Mouse (Mus musculus) forebrain, embryonic 15.5 days (tissue): ENCODE results near the gene Tsr2. TPM values are rescaled to one million over a fixed set of nuclear protein-coding genes. Genes with fewer than 3 reads are reported as not detected.

Experiments used
- ATAC-seq: fragments of 200-750 bp; cut with Nextera tagmentation; replicated peaks from 2 replicates; pipeline ENCODE4 v1.8.0; 2017; ENCODE audit warnings: mild to moderate bottlenecking, moderate TSS enrichment, moderate library complexity
- H3K27ac ChIP-seq: fragments of 300-500 bp; sonication (generic); replicated peaks from 2 replicates; pipeline ENCODE4 v1.5.1; 2015; ENCODE audit warnings: mild to moderate bottlenecking, inconsistent platforms
- H3K27me3 ChIP-seq: fragments of 300-500 bp; sonication (generic); 2 replicates; pipeline ENCODE4 v1.6.1; 2015; ENCODE audit warnings: inconsistent platforms
- H3K36me3 ChIP-seq: fragments of 300-500 bp; sonication (generic); 2 replicates; pipeline ENCODE4 v1.6.1; 2015; ENCODE audit warnings: mild to moderate bottlenecking, inconsistent platforms
- H3K4me1 ChIP-seq: fragments of 300-500 bp; sonication (generic); 2 replicates; pipeline ENCODE4 v1.6.1; 2015; ENCODE audit warnings: inconsistent platforms
- H3K4me2 ChIP-seq: fragments of 300-500 bp; sonication (generic); replicated peaks from 2 replicates; pipeline ENCODE4 v1.6.1; 2015; ENCODE audit warnings: mild to moderate bottlenecking, inconsistent platforms
- H3K4me3 ChIP-seq: fragments of 300-500 bp; sonication (generic); 2 replicates; pipeline ENCODE4 v1.5.1; 2015; ENCODE audit warnings: mild to moderate bottlenecking, inconsistent platforms
- H3K9ac ChIP-seq: fragments of 300-500 bp; sonication (generic); replicated peaks from 2 replicates; pipeline ENCODE4 v1.6.1; 2015; ENCODE audit warnings: mild to moderate bottlenecking, inconsistent platforms
- H3K9me3 ChIP-seq: fragments of 300-500 bp; sonication (generic); 2 replicates; pipeline ENCODE4 v1.6.1; 2016; ENCODE audit warnings: inconsistent platforms
- WGBS: fragments of 180-500 bp; shearing (Covaris S2); methylation state at CpG from one replicate; pipeline ENCODE4 v1.1.7; 2015; ENCODE audit warnings: mixed read lengths; 5-methylcytosine and 5-hydroxymethylcytosine counted together
- polyA plus RNA-seq: library from polyadenylated mRNA; unstranded; fragments of >200 nt; fragmentation: Nextera tagmentation; extraction: Ambion mirVana; gene quantifications from 2 replicates; pipeline ENCODE4 v1.2.1, GENCODE M21; 2015

The Tsr2 gene
- polyA plus RNA-seq, 1 experiment from 2014 or later, result 38.0 TPM

- no peaks in the 10 kb centered on the region for H3K36me3 ChIP-seq
- no peaks in the 10 kb centered on the region for H3K9me3 ChIP-seq
- WGBS, result 42% methylated on average over 5 of the region's 5 CpGs
- no peak overlapping the region for H3K4me3 ChIP-seq
- no peak overlapping the region for H3K27ac ChIP-seq
- H3K27me3 ChIP-seq, result no peaks in the 10 kb centered on the region
- ATAC-seq, result no peak
- no peak overlapping the region for H3K9ac ChIP-seq
- H3K4me2 ChIP-seq, result no peak overlapping the region
- H3K4me1 ChIP-seq, result peaks cover 1% of the 10 kb centered on the region; the same call in 1 of the 2 replicates
Observed at GRCm38 (mm10) chrX:151041223-151041622, 55.1 kb downstream of the Tsr2 start.

Other genes with a start within 250 kb of the Tsr2 start
- 59.6 and 61.5 TPM in 2 replicates for gene Gnl3l, start 79.2 kb downstream of the Tsr2 start, polyA plus RNA-seq
- gene Fgd1, start 50.4 kb downstream of the Tsr2 start, polyA plus RNA-seq, result 10.6 and 12.4 TPM in 2 replicates
- 11.6 and 14.2 TPM in 2 replicates for gene Wnk3, start 101.5 kb upstream of the Tsr2 start, polyA plus RNA-seq
- gene Fam120c, start 247.6 kb upstream of the Tsr2 start, polyA plus RNA-seq, result 7.2 and 7.8 TPM in 2 replicates